Comparison of ENCODE assay signal across 9 mouse cellular contexts in genomic region chr11:4882892-4883627, GRCm38 (mm10). TPM values are rescaled to one million over a fixed set of nuclear protein-coding genes. Genes with fewer than 3 reads are reported as not detected.
DNase-seq lines count a peak whose midpoint lies in the region; ATAC-seq and TF ChIP-seq lines count a peak whose summit lies in the region.
"Had no signal": no experiment of that assay in that cellular context is flagged by ENCODE, and none has a peak within 500 bp of the region (broad histone marks: within the 10 kb centered on the region; RNA-seq: fewer than 3 reads in every experiment).

No protein-coding gene starts in this region.

- peak; percentile 85 for TF ChIP-seq CTCF in Patski (IDR thresholded peaks at IDR 0.05)

- no peak for TF ChIP-seq POLR2A in limb, embryonic 14.5 days (IDR thresholded peaks at IDR 0.05; ENCODE audit: borderline replicate concordance, extremely low read depth, insufficient read depth, insufficient read length)

- 46% methylated on average over 14 of the region's 14 CpGs for WGBS in hindbrain, embryonic 16.5 days
- WGBS in hindbrain, embryonic 14.5 days: 43% methylated on average over 14 of the region's 14 CpGs
- 35% methylated on average over 14 of the region's 14 CpGs for WGBS in heart, embryonic 13.5 days
- WGBS in limb, embryonic 14.5 days: 50% methylated on average over 14 of the region's 14 CpGs
- WGBS in stomach, embryonic 14.5 days: 41% methylated on average over 14 of the region's 14 CpGs

- H3K9ac ChIP-seq in hindbrain, embryonic 16.5 days (ENCODE audit: low read depth, low read length): no peak overlapping the region
- no peak overlapping the region for H3K9ac ChIP-seq in hindbrain, embryonic 14.5 days
- peak overlapping the region; percentile 42; the same call in 1 of the 2 replicates for H3K9ac ChIP-seq in heart, embryonic 13.5 days
- H3K9ac ChIP-seq in limb, embryonic 14.5 days (ENCODE audit: low read depth, low read length, severe bottlenecking): no peak overlapping the region
- no peak overlapping the region for H3K9ac ChIP-seq in stomach, embryonic 14.5 days (replicated peaks; ENCODE audit: low read depth, low read length)
- H3K9ac ChIP-seq: limb, embryonic 12.5 days had no signal

- peak; percentile 10; the same call in 1 of the 2 replicates for ATAC-seq in hindbrain, embryonic 16.5 days
- no peak for ATAC-seq in hindbrain, embryonic 14.5 days (ENCODE audit: low FRiP score)
- peak; percentile 90 for ATAC-seq in Patski
- no peak for ATAC-seq in heart, embryonic 13.5 days (ENCODE audit: extremely low read depth, insufficient number of reproducible peaks, low FRiP score, low TSS enrichment)
- ATAC-seq in limb, embryonic 14.5 days (ENCODE audit: low FRiP score, low read depth): no peak
- ATAC-seq in stomach, embryonic 14.5 days (ENCODE audit: insufficient number of reproducible peaks, insufficient read depth, low FRiP score, low read depth): peak; percentile 84
- ATAC-seq in monocyte, adult 5-6 weeks (replicated peaks; ENCODE audit: insufficient number of reproducible peaks, low FRiP score, low TSS enrichment, poor library complexity, severe bottlenecking): no peak
- no peak for ATAC-seq in cerebellum, adult (ENCODE audit: insufficient number of reproducible peaks, low FRiP score, low TSS enrichment)

- peaks cover 11% of the 10 kb centered on the region for H3K36me3 ChIP-seq in hindbrain, embryonic 16.5 days (ENCODE audit: control insufficient read depth, insufficient read depth, low read length)
- peaks cover 48% of the 10 kb centered on the region for H3K36me3 ChIP-seq in hindbrain, embryonic 14.5 days (replicated peaks; ENCODE audit: control insufficient read depth, insufficient read depth)
- peaks cover 8% of the 10 kb centered on the region; the same call in 1 of the 2 replicates for H3K36me3 ChIP-seq in heart, embryonic 13.5 days
- peaks cover 22% of the 10 kb centered on the region for H3K36me3 ChIP-seq in limb, embryonic 14.5 days (ENCODE audit: control insufficient read depth, insufficient read depth, low read length)
- no peaks in the 10 kb centered on the region; the same call in 1 of the 2 replicates for H3K36me3 ChIP-seq in stomach, embryonic 14.5 days (ENCODE audit: control insufficient read depth, insufficient read depth, low read length)

- no peaks in the 10 kb centered on the region for H3K4me1 ChIP-seq in hindbrain, embryonic 16.5 days (ENCODE audit: control insufficient read depth, insufficient read depth, low read depth, low read length)
- H3K4me1 ChIP-seq in hindbrain, embryonic 14.5 days (replicated peaks; ENCODE audit: control insufficient read depth, insufficient read depth, low read length): no peaks in the 10 kb centered on the region
- H3K4me1 ChIP-seq in heart, embryonic 13.5 days: peaks cover 16% of the 10 kb centered on the region
- no peaks in the 10 kb centered on the region; the same call in 1 of the 2 replicates for H3K4me1 ChIP-seq in limb, embryonic 14.5 days (ENCODE audit: control insufficient read depth, insufficient read depth, low read length)
- H3K4me1 ChIP-seq in stomach, embryonic 14.5 days (ENCODE audit: control insufficient read depth, insufficient read depth, low read length): no peaks in the 10 kb centered on the region

- H3K27ac ChIP-seq in hindbrain, embryonic 16.5 days (ENCODE audit: low read depth, low read length): no peak overlapping the region
- H3K27ac ChIP-seq in hindbrain, embryonic 14.5 days: no peak overlapping the region
- H3K27ac ChIP-seq in heart, embryonic 13.5 days (replicated peaks): 0 out of 2 replicates have a peak overlapping the region, but pooled peaks have one; percentile 7
- H3K27ac ChIP-seq in limb, embryonic 14.5 days (replicated peaks; ENCODE audit: low read depth, low read length): no peak overlapping the region
- no peak overlapping the region for H3K27ac ChIP-seq in stomach, embryonic 14.5 days (ENCODE audit: low read length)
- H3K27ac ChIP-seq: limb, embryonic 12.5 days had no signal

- no peaks in the 10 kb centered on the region for H3K27me3 ChIP-seq in hindbrain, embryonic 16.5 days (replicated peaks; ENCODE audit: control insufficient read depth, insufficient read depth, low read length)
- no peaks in the 10 kb centered on the region for H3K27me3 ChIP-seq in hindbrain, embryonic 14.5 days (ENCODE audit: control insufficient read depth, insufficient read depth, low read length)
- no peaks in the 10 kb centered on the region for H3K27me3 ChIP-seq in Patski
- no peaks in the 10 kb centered on the region for H3K27me3 ChIP-seq in heart, embryonic 13.5 days (replicated peaks)
- H3K27me3 ChIP-seq in limb, embryonic 14.5 days (ENCODE audit: control insufficient read depth, insufficient read depth, low read length): no peaks in the 10 kb centered on the region
- H3K27me3 ChIP-seq in stomach, embryonic 14.5 days (ENCODE audit: control insufficient read depth, insufficient read depth, low read length): no peaks in the 10 kb centered on the region
- H3K27me3 ChIP-seq: limb, embryonic 12.5 days had no signal

- no peak overlapping the region for H3K4me3 ChIP-seq in hindbrain, embryonic 16.5 days (ENCODE audit: low read length)
- H3K4me3 ChIP-seq in hindbrain, embryonic 14.5 days (replicated peaks; ENCODE audit: low read length): no peak overlapping the region
- no peak overlapping the region for H3K4me3 ChIP-seq in heart, embryonic 13.5 days
- no peak overlapping the region for H3K4me3 ChIP-seq in limb, embryonic 14.5 days (replicated peaks; ENCODE audit: low read length)
- H3K4me3 ChIP-seq in stomach, embryonic 14.5 days (ENCODE audit: low read depth, low read length): no peak overlapping the region
- H3K4me3 ChIP-seq: limb, embryonic 12.5 days had no signal

- H3K9me3 ChIP-seq in hindbrain, embryonic 16.5 days (ENCODE audit: control insufficient read depth, low read length): no peaks in the 10 kb centered on the region
- no peaks in the 10 kb centered on the region for H3K9me3 ChIP-seq in hindbrain, embryonic 14.5 days (ENCODE audit: control insufficient read depth, low read length)
- no peaks in the 10 kb centered on the region for H3K9me3 ChIP-seq in heart, embryonic 13.5 days
- H3K9me3 ChIP-seq in limb, embryonic 14.5 days (ENCODE audit: control insufficient read depth, low read length): no peaks in the 10 kb centered on the region
- H3K9me3 ChIP-seq in stomach, embryonic 14.5 days (ENCODE audit: control insufficient read depth, low read depth, low read length): no peaks in the 10 kb centered on the region
- H3K9me3 ChIP-seq: limb, embryonic 12.5 days had no signal

- CTCF ChIA-PET in Patski (lab: Charles Lee): interaction anchor here (0.7 to 2.0 kb wide), 13 partner anchors 9 to 107 kb away, joined by 3 to 10 read pairs (median 4); partner anchors contain the start of gene Nipsnap1

- in situ Hi-C loops in Patski (cut with MboI; ENCODE audit: low pct_unique_long_range_greater_than_20kb): no loop called here

- POLR2A ChIA-PET in Patski (lab: Charles Lee): interaction anchor here (1.5 kb wide), 1 partner anchor 9 kb away, joined by 4 read pairs; the partner anchor contains the start of gene Nipsnap1

- no peak for DNase-seq in hindbrain, embryonic 14.5 days (ENCODE audit: low spot score)
- DNase-seq in Patski (ENCODE audit: low read depth, low spot score): peak; percentile 61
- DNase-seq in limb, embryonic 14.5 days (ENCODE audit: low spot score): peak; percentile 13

- H3K4me2 ChIP-seq in hindbrain, embryonic 16.5 days (ENCODE audit: low read length): no peak overlapping the region
- H3K4me2 ChIP-seq in hindbrain, embryonic 14.5 days (replicated peaks): no peak overlapping the region
- H3K4me2 ChIP-seq in heart, embryonic 13.5 days: peak overlapping the region; percentile 42
- H3K4me2 ChIP-seq in limb, embryonic 14.5 days (replicated peaks; ENCODE audit: low read depth, low read length, severe bottlenecking): no peak overlapping the region
- no peak overlapping the region for H3K4me2 ChIP-seq in stomach, embryonic 14.5 days (replicated peaks; ENCODE audit: low read depth, low read length)
- H3K4me2 ChIP-seq: limb, embryonic 12.5 days had no signal

RNA-seq across cellular contexts. Expression of gene Nipsnap1, which starts 9.3 kb away (rescaled TPM):
- polyA plus RNA-seq in hindbrain, embryonic 16.5 days (2015; fragmentation: Nextera tagmentation; extraction: Ambion mirVana): 131 and 134 TPM in 2 replicates
- 116 and 118 TPM in 2 replicates for polyA plus RNA-seq in hindbrain, embryonic 14.5 days (2014; fragmentation: Nextera tagmentation; extraction: Ambion mirVana)
- polyA plus RNA-seq in Patski (2021): 94.7 TPM
- 31.4 and 35.6 TPM in 2 replicates for polyA plus RNA-seq in heart, embryonic 13.5 days (2015; fragmentation: Nextera tagmentation; extraction: Ambion mirVana)
- polyA plus RNA-seq in limb, embryonic 14.5 days (2012; rRNA removed): 34.7 and 38.0 TPM in 2 replicates
- 42.9 and 53.8 TPM in 2 replicates for polyA plus RNA-seq in limb, embryonic 14.5 days (2014; fragmentation: Nextera tagmentation; extraction: Ambion mirVana)
- polyA plus RNA-seq in stomach, embryonic 14.5 days (2014; fragmentation: Nextera tagmentation; extraction: Ambion mirVana): 58.0 and 62.4 TPM in 2 replicates
- 3.4 to 12.7 TPM (median 4.8 TPM) in 3 replicates for total RNA-seq in monocyte, adult 5-6 weeks (2017)

RNA-seq across cellular contexts. Expression of gene Thoc5, which starts 12.1 kb away (rescaled TPM):
- polyA plus RNA-seq in hindbrain, embryonic 16.5 days (2015; fragmentation: Nextera tagmentation; extraction: Ambion mirVana): 45.2 and 49.5 TPM in 2 replicates
- 53.3 TPM in 2 replicates for polyA plus RNA-seq in hindbrain, embryonic 14.5 days (2014; fragmentation: Nextera tagmentation; extraction: Ambion mirVana)
- 44.2 TPM for polyA plus RNA-seq in Patski (2021)
- 23.3 and 24.4 TPM in 2 replicates for polyA plus RNA-seq in heart, embryonic 13.5 days (2015; fragmentation: Nextera tagmentation; extraction: Ambion mirVana)
- 32.0 and 39.0 TPM in 2 replicates for polyA plus RNA-seq in limb, embryonic 14.5 days (2012; rRNA removed)
- polyA plus RNA-seq in limb, embryonic 14.5 days (2014; fragmentation: Nextera tagmentation; extraction: Ambion mirVana): 34.0 and 36.5 TPM in 2 replicates
- 38.1 and 40.1 TPM in 2 replicates for polyA plus RNA-seq in stomach, embryonic 14.5 days (2014; fragmentation: Nextera tagmentation; extraction: Ambion mirVana)
- total RNA-seq in monocyte, adult 5-6 weeks (2017): 32.0 to 53.6 TPM (median 48.2 TPM) in 3 replicates

RNA-seq across cellular contexts. Expression of gene Nf2, which starts 33.7 kb away (rescaled TPM):
- 68.1 and 74.8 TPM in 2 replicates for polyA plus RNA-seq in hindbrain, embryonic 16.5 days (2015; fragmentation: Nextera tagmentation; extraction: Ambion mirVana)
- 63.9 and 65.5 TPM in 2 replicates for polyA plus RNA-seq in hindbrain, embryonic 14.5 days (2014; fragmentation: Nextera tagmentation; extraction: Ambion mirVana)
- 93.1 TPM for polyA plus RNA-seq in Patski (2021)
- 37.3 and 39.8 TPM in 2 replicates for polyA plus RNA-seq in heart, embryonic 13.5 days (2015; fragmentation: Nextera tagmentation; extraction: Ambion mirVana)
- polyA plus RNA-seq in limb, embryonic 14.5 days (2012; rRNA removed): 64.9 and 71.5 TPM in 2 replicates
- 37.7 and 44.8 TPM in 2 replicates for polyA plus RNA-seq in limb, embryonic 14.5 days (2014; fragmentation: Nextera tagmentation; extraction: Ambion mirVana)
- polyA plus RNA-seq in stomach, embryonic 14.5 days (2014; fragmentation: Nextera tagmentation; extraction: Ambion mirVana): 31.9 and 41.8 TPM in 2 replicates
- 40.6 to 78.6 TPM (median 70.4 TPM) in 3 replicates for total RNA-seq in monocyte, adult 5-6 weeks (2017)

Comparison
In these comparisons a context has a peak if more than half of its experiments do, and no peak if none do; other contexts are left out.
1. ATAC-seq: peak in hindbrain, embryonic 16.5 days (single experiment), Patski (single experiment) and stomach, embryonic 14.5 days (single experiment); none in hindbrain, embryonic 14.5 days (single experiment), heart, embryonic 13.5 days (single experiment), limb, embryonic 14.5 days (single experiment), monocyte, adult 5-6 weeks (single experiment) and cerebellum, adult (single experiment).